Comparison of ENCODE assay signal across 16 mouse cellular contexts in genomic region chr12:67009191-67009590, GRCm38 (mm10).
"Had no signal": no experiment of that assay in that cellular context is flagged by ENCODE, and none has a peak within 500 bp of the region (broad histone marks: within the 10 kb centered on the region; RNA-seq: fewer than 3 reads in every experiment).

No protein-coding gene starts in this region.

- DNase-seq: kidney, adult 8-10 months; kidney, postnatal 25 days; liver; liver, embryonic 13.5 days; liver, postnatal 0 days; lung, postnatal 14 days; retina, postnatal 1 day; thymus, postnatal 4 days had no signal

- H3K27ac ChIP-seq: limb, embryonic 12.5 days; liver, embryonic 13.5 days; lung, embryonic 15.5 days; macrophage; midbrain, embryonic 15.5 days; neural tube, embryonic 12.5 days; stomach, embryonic 15.5 days had no signal

- H3K4me1 ChIP-seq: limb, embryonic 12.5 days; liver, embryonic 13.5 days; lung, embryonic 15.5 days; megakaryocyte, embryonic 14.5 days; midbrain, embryonic 15.5 days; neural tube, embryonic 12.5 days; stomach, embryonic 15.5 days had no signal

- H3K4me2 ChIP-seq: limb, embryonic 12.5 days; liver, embryonic 13.5 days; lung, embryonic 15.5 days; midbrain, embryonic 11.5 days; midbrain, embryonic 15.5 days; neural tube, embryonic 12.5 days; stomach, embryonic 15.5 days had no signal

- ATAC-seq: liver, postnatal 0 days; midbrain, embryonic 15.5 days had no signal

- H3K9me3 ChIP-seq: limb, embryonic 12.5 days; liver, embryonic 13.5 days; lung, embryonic 15.5 days; midbrain, embryonic 15.5 days; neural tube, embryonic 12.5 days; stomach, embryonic 15.5 days had no signal

- H3K9ac ChIP-seq: limb, embryonic 12.5 days; liver, embryonic 13.5 days; liver, postnatal 0 days; lung, embryonic 15.5 days; midbrain, embryonic 15.5 days; neural tube, embryonic 12.5 days; stomach, embryonic 15.5 days had no signal

- H3K4me3 ChIP-seq: limb, embryonic 12.5 days; liver, embryonic 13.5 days; lung, embryonic 15.5 days; megakaryocyte, embryonic 14.5 days; midbrain, embryonic 15.5 days; neural tube, embryonic 12.5 days; stomach, embryonic 15.5 days had no signal

- H3K27me3 ChIP-seq: limb, embryonic 12.5 days; liver, embryonic 13.5 days; lung, embryonic 15.5 days; megakaryocyte, embryonic 14.5 days; midbrain, embryonic 15.5 days; neural tube, embryonic 12.5 days; stomach, embryonic 15.5 days had no signal

- H3K36me3 ChIP-seq: limb, embryonic 12.5 days; liver, embryonic 13.5 days; lung, embryonic 15.5 days; midbrain, embryonic 15.5 days; neural tube, embryonic 12.5 days; stomach, embryonic 15.5 days had no signal
